Mouse (Mus musculus) CD4-positive, CD25-positive, alpha-beta regulatory T cell, adult 2 months (primary cell): ENCODE measurements around the gene Wdr6.

Experiments used
- DNase-seq: peaks from one replicate; pipeline ENCODE4 v3.0.0-alpha.2; 2012; ENCODE audit warnings: low read depth, low spot score

The Wdr6 gene

DNA sequence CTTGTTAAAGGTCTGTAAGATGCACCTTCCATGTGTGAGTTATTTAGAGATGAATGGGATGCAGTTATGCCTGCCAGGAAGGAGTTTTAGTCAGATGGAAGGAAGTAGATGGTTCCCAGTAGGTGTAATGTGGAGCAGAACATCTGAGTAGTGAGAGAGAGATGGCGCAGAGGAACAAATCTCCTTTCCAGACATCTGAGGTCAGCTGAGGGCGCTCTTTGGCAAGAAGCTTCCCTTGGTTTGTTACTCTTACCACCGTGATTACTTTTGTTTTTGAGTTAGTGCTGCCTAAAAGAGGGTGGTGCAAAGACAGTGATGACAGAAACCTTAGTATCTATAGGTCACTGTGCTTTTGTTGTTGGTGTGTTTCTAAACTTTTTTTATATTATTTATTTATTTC is 53.1 kb downstream of the Wdr6 start:
- DNase-seq = no peak

DNA sequence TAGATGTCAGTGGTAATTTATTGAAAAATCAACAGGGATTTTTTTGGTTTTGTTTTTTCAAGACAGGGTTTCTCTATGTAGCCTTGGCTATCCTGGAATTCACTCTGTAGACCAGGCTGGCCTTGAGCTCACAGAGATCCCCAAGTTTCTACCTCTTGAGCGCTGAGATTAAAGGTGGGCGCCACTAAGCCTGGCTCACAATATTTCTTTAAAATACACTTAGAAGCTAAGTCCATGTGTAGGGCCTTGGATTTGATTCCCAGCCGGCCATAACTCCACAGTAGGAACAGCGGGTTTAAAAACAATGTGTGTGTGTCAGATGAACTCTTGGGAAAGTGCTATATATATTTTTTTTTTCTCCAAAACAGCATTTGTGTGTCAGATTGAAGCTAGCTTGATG is 55.2 kb downstream of the Wdr6 start:
- DNase-seq = no peak
